Mouse (Mus musculus) heart, postnatal 4 days (tissue): ENCODE measurements around the gene Zfp367. TPM values are rescaled to one million over a fixed set of nuclear protein-coding genes. Genes with fewer than 3 reads are reported as not detected.

Source experiments
- DNase-seq: peaks from one replicate; pipeline ENCODE4 v3.0.0; 2021
- total RNA-seq, 2 experiments: library from RNA; stranded (reverse); gene quantifications; 2 replicates each; pipeline ENCODE4 v1.2.3; 2021

The Zfp367 gene
- total RNA-seq, 2 experiments from 2014 or later = 46.8 to 50.8 TPM

GRCm38 (mm10) chr13:64089130-64089529, 63.9 kb downstream of the Zfp367 start, which contains the start of gene Hsd17b3:
Gene Hsd17b3 (minus strand): TSS chr13:64089230.
- no peak for DNase-seq

GRCm38 (mm10) chr13:64088057-64088456, 64.9 kb downstream of the Zfp367 start:
- DNase-seq = no peak

GRCm38 (mm10) chr13:64086036-64086435, 67.0 kb downstream of the Zfp367 start:
- no peak for DNase-seq

- no peak for DNase-seq
Measured at GRCm38 (mm10) chr13:64083331-64083730, 69.7 kb downstream of the Zfp367 start.

Other genes with a start within 250 kb of the Zfp367 start
- gene Hsd17b3, start 64.0 kb downstream of the Zfp367 start, total RNA-seq = not detected
- 1 to 10 TPM; 3.2 to 3.3 TPM for gene Slc35d2, start 23.8 kb downstream of the Zfp367 start, total RNA-seq
- 10 to 100 TPM; 63.7 to 64.7 TPM for gene Habp4, start 8.6 kb upstream of the Zfp367 start, total RNA-seq
- 10 to 100 TPM; 10.8 to 11.4 TPM for gene Cdc14b, start 122.1 kb upstream of the Zfp367 start, total RNA-seq
- 10 to 100 TPM; 54.7 to 57.2 TPM for gene Aaed1, start 159.5 kb upstream of the Zfp367 start, total RNA-seq
- gene Ctsl, start 217.7 kb upstream of the Zfp367 start, total RNA-seq = 100 to 1,000 TPM; 206 to 217 TPM